Mouse (Mus musculus) kidney, adult 2 months (tissue): ENCODE data around the gene Defb11.

Experiments used
- CTCF ChIP-seq: fragments of 200-500 bp; conservative IDR thresholded peaks from 2 replicates; pipeline ENCODE4 v1.5.1; 2011; ENCODE audit warnings: low read depth, mild to moderate bottlenecking, control low read depth, low read length, moderate library complexity, mixed read lengths; ENCODE audit not compliant: insufficient read depth, insufficient read length
- POLR2A ChIP-seq: fragments of 200-500 bp; IDR thresholded peaks from one replicate; pipeline ENCODE4 v1.6.1; 2011; ENCODE audit warnings: low read depth, low read length, control low read depth

DNA sequence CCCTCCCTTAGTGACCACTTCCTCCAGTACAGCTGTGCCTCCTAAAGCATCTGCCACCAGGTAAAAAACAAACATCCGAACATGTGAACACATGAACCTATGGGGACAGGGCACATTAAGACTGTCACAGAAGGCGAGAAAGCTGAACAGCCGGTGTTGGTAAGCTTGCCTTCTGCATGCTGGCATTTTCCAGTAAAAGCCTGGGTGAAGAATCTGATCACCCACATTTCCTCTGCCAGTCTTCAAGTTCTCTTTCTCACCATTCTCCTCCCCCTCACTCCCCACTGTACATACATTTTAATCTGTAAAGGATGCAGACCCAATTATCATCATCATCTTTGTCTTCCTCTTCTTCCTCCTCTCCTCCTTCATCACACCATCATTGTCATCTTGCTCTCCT, 9.4 kb upstream of the Defb11 start:
- TF ChIP-seq POLR2A (no peak), CTCF (no peak)
